26 mouse cellular contexts compared by ENCODE assay signal in genomic region chr1:34036111-34036510, GRCm38 (mm10).
DNase-seq lines count a peak whose midpoint lies in the region; ATAC-seq and TF ChIP-seq lines count a peak whose summit lies in the region.
"Had no signal": no experiment of that assay in that cellular context is flagged by ENCODE, and none has a peak within 500 bp of the region (broad histone marks: within the 10 kb centered on the region; RNA-seq: fewer than 3 reads in every experiment).

No protein-coding gene starts in this region.

- peak overlapping the region; percentile 83 for H3K27ac ChIP-seq in gastrocnemius, adult 2 months
- H3K27ac ChIP-seq in heart, embryonic 12.5 days (ENCODE audit: poor library complexity, severe bottlenecking) = no peak overlapping the region
- peak overlapping the region; percentile 15; the same call in 1 of the 2 replicates for H3K27ac ChIP-seq in ES-Bruce4 (ENCODE audit: insufficient read depth, low read length)
- H3K27ac ChIP-seq: embryonic facial prominence, embryonic 13.5 days; forebrain, embryonic 10.5 days; forebrain, embryonic 13.5 days; forebrain, embryonic 15.5 days had no signal

- WGBS in heart, embryonic 12.5 days = 81% methylated on average over 12 of the region's 12 CpGs

- H3K4me1 ChIP-seq in heart, embryonic 12.5 days (replicated peaks) = peaks cover 41% of the 10 kb centered on the region
- peaks cover 11% of the 10 kb centered on the region for H3K4me1 ChIP-seq in ES-Bruce4 (ENCODE audit: control insufficient read depth, insufficient read depth, low read length)

- TF ChIP-seq POLR2A in ES-Bruce4 (IDR thresholded peaks at IDR 0.05; ENCODE audit: insufficient read depth, low read length) = no peak

- intact Hi-C loops in gastrocnemius, adult 2 months (cut with DNase I) = no loop called here
- intact Hi-C loops in gastrocnemius, postnatal 14 days (cut with DNase I; ENCODE audit: low total_unique reads) = no loop called here

- ATAC-seq in heart, embryonic 12.5 days (ENCODE audit: insufficient number of reproducible peaks, low FRiP score) = no peak
- ATAC-seq: activated CD4-positive, CD25-positive, alpha-beta regulatory T cell, adult 4 months; forebrain, embryonic 13.5 days; forebrain, embryonic 15.5 days; forebrain, postnatal 0 days; Patski had no signal

- H3K36me3 ChIP-seq in heart, embryonic 12.5 days = 0 out of 2 replicates have a peak, but pooled peaks cover 4% of the 10 kb centered on the region
- no peaks in the 10 kb centered on the region for H3K36me3 ChIP-seq in ES-Bruce4 (ENCODE audit: control insufficient read depth, insufficient read depth, low read length, poor library complexity, severe bottlenecking)
- H3K36me3 ChIP-seq: embryonic facial prominence, embryonic 13.5 days; embryonic facial prominence, embryonic 15.5 days; forebrain, embryonic 15.5 days; G1E had no signal

- H3K9me3 ChIP-seq in heart, embryonic 12.5 days (replicated peaks) = no peaks in the 10 kb centered on the region
- H3K9me3 ChIP-seq in ES-Bruce4 (replicated peaks; ENCODE audit: control insufficient read depth, insufficient read depth, low read length, poor library complexity, severe bottlenecking) = no peaks in the 10 kb centered on the region
- H3K9me3 ChIP-seq: embryonic facial prominence, embryonic 13.5 days; embryonic facial prominence, embryonic 15.5 days; forebrain, embryonic 10.5 days; forebrain, embryonic 13.5 days; forebrain, embryonic 15.5 days; G1E had no signal

- no peaks in the 10 kb centered on the region for H3K27me3 ChIP-seq in heart, embryonic 12.5 days (replicated peaks)
- no peaks in the 10 kb centered on the region for H3K27me3 ChIP-seq in ES-Bruce4 (ENCODE audit: control insufficient read depth, insufficient read depth, low read length, poor library complexity, severe bottlenecking)
- H3K27me3 ChIP-seq: embryonic facial prominence, embryonic 13.5 days; embryonic facial prominence, embryonic 15.5 days; forebrain, embryonic 13.5 days; forebrain, embryonic 15.5 days; Patski had no signal

- H3K9ac ChIP-seq in heart, embryonic 12.5 days = no peak overlapping the region
- no peak overlapping the region for H3K9ac ChIP-seq in ES-Bruce4 (ENCODE audit: low read depth, poor library complexity, severe bottlenecking)
- H3K9ac ChIP-seq: embryonic facial prominence, embryonic 13.5 days; embryonic facial prominence, embryonic 15.5 days; forebrain, embryonic 13.5 days; forebrain, embryonic 15.5 days; forebrain, postnatal 0 days had no signal

- TF ChIP-seq EP300 in ES-Bruce4 (IDR thresholded peaks at IDR 0.05; ENCODE audit: insufficient read depth, low read depth, low read length) = no peak

- no peak overlapping the region for H3K4me2 ChIP-seq in heart, embryonic 12.5 days
- H3K4me2 ChIP-seq: embryonic facial prominence, embryonic 13.5 days; embryonic facial prominence, embryonic 15.5 days; forebrain, embryonic 13.5 days; forebrain, embryonic 15.5 days had no signal

- DNase-seq in gastrocnemius, adult 2 months = peak; percentile 72
- DNase-seq in gastrocnemius, postnatal 14 days = no peak
- DNase-seq in heart, adult 11 months = peak; percentile 85
- peak; percentile 76 for DNase-seq in skeletal muscle tissue, adult 2 months (ENCODE audit: low read depth, low spot score)
- no peak for DNase-seq in embryo, embryonic 10.5 days (ENCODE audit: low spot score)
- DNase-seq: adrenal gland, adult 8-10 months; adrenal gland, postnatal 14 days; adrenal gland, postnatal 36 days; cerebellum, adult 11-12 months; cerebellum, adult 2 months; cerebellum, adult 9-10 months; cerebellum, postnatal 10 days; cerebellum, postnatal 25 days; embryo, embryonic 11 days; forebrain, postnatal 0 days had no signal

- TF ChIP-seq CTCF in gastrocnemius, adult 2 months (IDR thresholded peaks at IDR 0.05) = no peak
- TF ChIP-seq CTCF in ES-Bruce4 (IDR thresholded peaks at IDR 0.05; ENCODE audit: low read depth, low read length) = no peak

- H3K4me3 ChIP-seq in gastrocnemius, adult 2 months = peak overlapping the region; percentile 48
- no peak overlapping the region for H3K4me3 ChIP-seq in heart, embryonic 12.5 days
- H3K4me3 ChIP-seq in ES-Bruce4 (ENCODE audit: low read depth, low read length) = no peak overlapping the region
- H3K4me3 ChIP-seq: embryonic facial prominence, embryonic 13.5 days; embryonic facial prominence, embryonic 15.5 days; erythroblast, embryonic 14.5 days; forebrain, embryonic 10.5 days; forebrain, embryonic 13.5 days; forebrain, embryonic 15.5 days had no signal

Comparison
In these comparisons a context has a peak if more than half of its experiments do, and no peak if none do; other contexts are left out.
1. DNase-seq: peak in gastrocnemius, adult 2 months (single experiment), heart, adult 11 months (single experiment) and skeletal muscle tissue, adult 2 months (single experiment); none in gastrocnemius, postnatal 14 days (single experiment) and embryo, embryonic 10.5 days (single experiment).